Mouse (Mus musculus) cerebellum, adult 2 months (tissue): Measurements from ENCODE around the gene Setd7. TPM values are rescaled to one million over a fixed set of nuclear protein-coding genes. Genes with fewer than 3 reads are reported as not detected.
A peak's percentile ranks its signal among the peaks of the same experiment; 100 is the strongest.

Experiments used
- DNase-seq, 2 experiments: peaks; one replicate each; pipeline ENCODE4 v3.0.0; 2021
- H3K27ac ChIP-seq: fragments of 200-500 bp; 2 replicates; pipeline ENCODE4 v1.5.1; 2012; ENCODE audit warnings: low read length, control low read depth, inconsistent platforms; ENCODE audit not compliant: insufficient read depth
- H3K27me3 ChIP-seq: fragments of 200-500 bp; 2 replicates; pipeline ENCODE4 v1.6.1; 2012; ENCODE audit warnings: inconsistent platforms, mild to moderate bottlenecking, low read length, moderate library complexity; ENCODE audit not compliant: control insufficient read depth, insufficient read depth
- H3K4me1 ChIP-seq: fragments of 200-500 bp; 2 replicates; pipeline ENCODE4 v1.6.1; 2011; ENCODE audit warnings: low read length; ENCODE audit not compliant: control insufficient read depth, insufficient read depth
- H3K4me3 ChIP-seq: fragments of 200-500 bp; replicated peaks from 2 replicates; pipeline ENCODE3; 2011; ENCODE audit warnings: mild to moderate bottlenecking, low read depth, low read length, control low read depth; ENCODE audit not compliant: insufficient read depth
- CTCF ChIP-seq: fragments of 200-500 bp; IDR thresholded peaks from 2 replicates; pipeline ENCODE4 v1.5.1; 2011; ENCODE audit warnings: low read depth, mild to moderate bottlenecking, control low read depth, low read length, moderate library complexity, borderline replicate concordance; ENCODE audit not compliant: insufficient read depth
- POLR2A ChIP-seq: fragments of 200-500 bp; IDR thresholded peaks from 2 replicates; pipeline ENCODE4 v1.6.1; 2011; ENCODE audit warnings: low read length, control low read depth, borderline replicate concordance; ENCODE audit not compliant: insufficient read depth
- WGBS: fragments of 180-500 bp; shearing (Covaris S2); methylation state at CpG from one replicate; pipeline ENCODE4 v1.1.7; 2018; 5-methylcytosine and 5-hydroxymethylcytosine counted together
- polyA plus RNA-seq: library from polyadenylated mRNA; depleted of rRNA; stranded (reverse); fragments of >200 nt; gene quantifications from 2 replicates; pipeline ENCODE4 v1.2.3, GENCODE M21; 2012

The Setd7 gene
- polyA plus RNA-seq, 1 experiment, result 83.0 TPM

GRCm38 (mm10) chr3:51494466-51494865 lies 66.2 kb downstream of the Setd7 start:
- no peak overlapping the region for H3K27ac ChIP-seq
- H3K4me1 ChIP-seq, result 0 out of 2 replicates have a peak, but pooled peaks cover 3% of the 10 kb centered on the region
- no peak for TF ChIP-seq CTCF
- H3K27me3 ChIP-seq, result no peaks in the 10 kb centered on the region
- 38% methylated on average over 2 of the region's 2 CpGs for WGBS
- no peak for DNase-seq
- H3K4me3 ChIP-seq, result no peak overlapping the region

DNA sequence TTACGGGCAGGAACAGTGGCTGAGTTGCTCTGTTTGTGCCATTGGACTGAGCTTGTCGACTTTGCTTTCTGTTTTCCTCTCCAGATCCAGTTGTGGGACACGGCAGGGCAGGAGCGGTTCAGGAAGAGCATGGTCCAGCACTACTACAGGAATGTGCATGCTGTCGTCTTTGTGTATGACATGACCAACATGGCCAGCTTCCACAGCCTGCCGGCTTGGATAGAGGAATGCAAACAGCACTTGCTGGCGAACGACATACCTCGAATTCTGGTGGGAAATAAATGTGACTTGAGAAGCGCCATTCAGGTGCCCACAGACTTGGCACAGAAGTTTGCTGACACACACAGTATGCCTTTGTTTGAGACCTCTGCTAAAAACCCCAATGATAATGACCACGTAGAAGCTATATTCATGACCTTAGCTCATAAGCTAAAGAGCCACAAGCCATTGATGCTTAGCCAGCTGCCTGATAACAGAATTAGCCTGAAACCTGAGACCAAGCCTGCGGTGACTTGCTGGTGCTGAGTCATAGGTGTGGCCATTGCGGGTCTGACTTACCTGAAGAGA lies 67.3 kb downstream of the Setd7 start:
- 86% methylated on average over 13 of the region's 13 CpGs for WGBS
- DNase-seq, result peak in 1 of 2 experiments; percentile 7
- Histone ChIP-seq H3K4me3 (no peak overlapping the region), H3K4me1 (0 out of 2 replicates have a peak, but pooled peaks cover 3% of the 10 kb centered on the region), H3K27me3 (no peaks in the 10 kb centered on the region), H3K27ac (no peak overlapping the region)
- TF ChIP-seq POLR2A (no peak), CTCF (no peak)

DNA sequence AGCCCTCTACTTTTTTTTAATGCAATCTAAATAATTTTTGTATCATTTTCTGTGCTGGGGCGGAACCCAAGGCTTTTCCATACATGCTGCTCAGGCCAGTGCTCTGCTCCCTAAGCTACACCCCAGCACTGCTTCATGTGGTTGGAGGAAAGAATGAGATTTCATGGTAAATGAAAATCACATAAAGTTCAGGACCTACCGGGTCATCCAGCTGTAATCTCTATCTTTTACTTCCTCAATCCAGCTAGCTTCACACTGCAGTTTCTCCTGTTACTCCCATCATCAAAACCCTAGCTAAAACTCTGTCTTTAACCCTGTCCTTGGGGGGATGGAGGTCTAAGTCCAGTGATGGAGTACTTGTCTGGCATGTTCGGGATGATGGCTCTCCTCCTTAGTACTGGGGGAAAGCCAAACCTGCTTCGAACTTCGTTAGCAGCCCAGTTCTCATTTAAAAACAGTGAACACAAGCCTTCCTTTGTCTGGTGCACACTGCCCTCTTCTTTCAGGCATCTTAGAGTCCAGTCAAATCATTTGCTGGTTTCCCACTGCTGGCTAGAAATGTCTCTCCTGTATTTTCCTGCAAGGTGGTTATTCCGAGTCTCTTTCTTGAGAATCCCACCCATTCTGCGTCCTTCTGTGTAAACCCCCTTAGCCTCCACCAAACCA lies 70.5 kb downstream of the Setd7 start:
- no peak for DNase-seq
- H3K27ac ChIP-seq, result no peak overlapping the region; the same call in 1 of the 2 replicates
- WGBS, result 63% methylated on average over 7 of the region's 7 CpGs
- no peak for TF ChIP-seq POLR2A
- no peak for TF ChIP-seq CTCF
- H3K4me1 ChIP-seq, result 0 out of 2 replicates have a peak, but pooled peaks cover 3% of the 10 kb centered on the region
- no peak overlapping the region for H3K4me3 ChIP-seq
- no peaks in the 10 kb centered on the region for H3K27me3 ChIP-seq

GRCm38 (mm10) chr3:51486491-51487195 lies 74.0 kb downstream of the Setd7 start:
- TF ChIP-seq CTCF (no peak), POLR2A (no peak)
- 60% methylated on average over 4 of the region's 4 CpGs for WGBS
- Histone ChIP-seq H3K4me3 (no peak overlapping the region), H3K4me1 (no peaks in the 10 kb centered on the region; the same call in 1 of the 2 replicates), H3K27ac (no peak overlapping the region), H3K27me3 (no peaks in the 10 kb centered on the region)
- DNase-seq, result peak in 1 of 2 experiments; percentile 33

DNA sequence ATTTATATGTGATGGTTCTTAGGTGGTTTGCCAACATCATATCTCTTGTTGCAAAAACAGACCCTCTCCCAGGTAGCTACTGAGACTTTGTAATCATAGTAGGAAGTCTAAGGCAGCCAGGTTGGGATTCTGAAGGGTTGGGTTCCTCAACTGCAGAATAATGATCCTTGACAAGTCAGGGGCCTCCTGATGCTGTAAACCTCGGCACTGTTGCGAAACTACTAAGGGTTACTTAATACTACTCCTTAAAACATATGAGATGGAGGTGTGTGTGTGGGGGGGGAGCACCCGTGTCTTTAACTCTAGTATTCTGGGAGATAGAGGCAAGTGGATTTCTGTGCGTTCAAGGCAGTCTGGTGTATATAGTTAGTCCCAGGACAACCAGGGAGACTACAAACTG lies 75.3 kb downstream of the Setd7 start:
- DNase-seq, result no peak
- no peak overlapping the region for H3K4me3 ChIP-seq
- no peaks in the 10 kb centered on the region for H3K27me3 ChIP-seq
- no peaks in the 10 kb centered on the region; the same call in 1 of the 2 replicates for H3K4me1 ChIP-seq
- TF ChIP-seq POLR2A, result no peak
- no peak for TF ChIP-seq CTCF
- H3K27ac ChIP-seq, result no peak overlapping the region
- 68% methylated on average over 4 of the region's 4 CpGs for WGBS

DNA sequence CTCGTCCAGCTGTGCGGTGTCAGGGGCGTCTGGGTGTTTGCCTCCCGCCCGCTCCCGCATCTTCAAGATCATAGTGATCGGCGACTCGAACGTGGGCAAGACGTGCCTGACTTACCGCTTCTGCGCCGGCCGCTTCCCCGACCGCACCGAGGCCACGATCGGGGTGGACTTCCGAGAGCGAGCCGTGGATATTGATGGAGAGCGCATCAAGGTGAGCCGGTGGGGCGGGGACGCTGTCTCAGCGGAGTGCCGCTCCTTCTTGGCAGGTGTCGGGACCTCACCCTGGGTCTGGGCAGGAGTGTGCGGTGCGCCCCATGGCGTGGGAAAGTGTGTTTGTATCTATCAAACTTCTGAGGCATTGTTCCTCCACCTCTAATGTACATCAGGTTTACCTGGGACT lies 76.3 kb downstream of the Setd7 start:
- no peak for TF ChIP-seq CTCF
- no peak for TF ChIP-seq POLR2A
- H3K27ac ChIP-seq, result peak overlapping the region; percentile 64
- no peak for DNase-seq
- under 1% methylated on average over 33 of the region's 33 CpGs for whole genome bisulfite sequencing
- H3K27me3 ChIP-seq, result no peaks in the 10 kb centered on the region
- peak overlapping the region; percentile 82 for H3K4me3 ChIP-seq
- H3K4me1 ChIP-seq, result no peaks in the 10 kb centered on the region; the same call in 1 of the 2 replicates

GRCm38 (mm10) chr3:51483741-51484359 lies 76.8 kb downstream of the Setd7 start, which contains the start of gene Rab33b:
TSS of gene Rab33b (plus strand) at chr3:51483920.
- H3K27me3 ChIP-seq, result no peaks in the 10 kb centered on the region
- TF ChIP-seq CTCF, result no peak
- peak; percentile 87 for TF ChIP-seq POLR2A
- under 1% methylated on average over 70 of the region's 70 CpGs for WGBS

More at GRCm38 (mm10) chr3:51483741-51484359, 76.8 kb downstream of the Setd7 start, which contains the start of gene Rab33b:
- H3K27ac ChIP-seq, result peak within 1 kb of the TSS; percentile 83
- no peaks in the 10 kb centered on the region; the same call in 1 of the 2 replicates for H3K4me1 ChIP-seq
- H3K4me3 ChIP-seq, result peak within 1 kb of the TSS; percentile 82
- peak; percentile 97 to 99 for DNase-seq
